Mouse (Mus musculus): ENCODE results near the gene 9930111J21Rik2.
"Not testable (repeated sequence)": the region's sequence is repeated elsewhere in the genome, so short reads cannot be mapped to it uniquely, and the experiment has no call there.

The 9930111J21Rik2 gene

DNA sequence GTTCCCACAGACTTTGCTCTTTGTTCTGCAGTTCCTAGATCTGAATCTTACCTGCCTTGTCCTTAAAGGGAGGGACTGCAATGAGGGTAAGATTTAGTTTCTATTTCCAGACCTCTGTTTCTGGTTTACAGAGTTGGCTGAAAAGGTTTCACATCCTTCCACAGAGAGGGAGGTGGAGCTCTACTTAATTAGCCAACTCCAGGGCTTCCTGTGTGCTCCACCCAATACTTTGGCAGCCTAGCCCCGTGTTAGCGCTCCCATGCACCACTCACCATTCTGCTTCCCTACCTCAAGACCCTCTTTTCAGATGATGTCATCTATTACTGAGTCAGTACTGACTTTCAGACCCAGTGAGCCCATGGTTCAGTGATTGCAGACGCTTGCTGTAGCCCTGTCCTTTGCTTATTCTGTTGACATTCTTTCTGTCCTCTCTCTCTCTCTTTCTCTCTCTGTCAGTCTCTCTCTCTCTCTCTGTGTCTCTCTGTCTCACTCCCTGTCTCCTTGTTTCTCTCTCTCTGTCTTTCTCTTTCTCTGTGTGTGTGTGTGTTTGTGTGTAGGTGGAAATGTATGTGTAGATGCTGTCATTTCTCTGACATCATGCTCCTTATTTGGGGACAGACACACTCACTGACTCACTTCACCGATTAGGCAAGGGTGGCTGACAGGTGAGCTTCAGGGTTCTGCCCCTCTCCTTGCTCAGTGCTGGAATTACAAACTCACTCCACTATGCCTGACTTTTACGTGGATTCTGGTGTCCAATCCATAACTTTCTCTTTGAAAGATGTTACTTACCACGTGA, at the start of gene 9930111J21Rik2:
Gene 9930111J21Rik2 (minus strand): TSS at position 150 of the 799 bp plus-strand sequence.
- DNase-seq: not testable (repeated sequence)

GRCm38 (mm10) chr11:49100409-49100808, 49.4 kb upstream of the 9930111J21Rik2 start:
- DNase-seq: no peak

DNA sequence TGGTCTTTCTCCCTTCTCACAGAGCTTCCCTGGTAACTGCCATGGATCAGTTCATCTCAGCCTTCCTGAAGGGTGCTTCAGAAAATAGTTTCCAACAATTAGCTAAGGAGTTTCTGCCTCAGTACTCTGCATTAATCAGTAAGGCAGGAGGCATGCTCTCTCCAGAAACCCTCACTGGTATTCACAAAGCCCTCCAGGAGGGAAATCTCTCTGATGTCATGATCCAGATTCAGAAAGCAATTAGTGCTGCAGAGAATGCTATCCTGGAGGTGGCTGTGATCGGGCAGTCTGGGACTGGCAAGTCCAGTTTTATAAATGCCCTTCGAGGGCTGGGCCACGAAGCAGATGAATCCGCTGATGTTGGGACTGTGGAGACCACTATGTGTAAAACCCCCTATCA, 44.3 kb upstream of the 9930111J21Rik2 start:
- DNase-seq: no peak

- no peak for DNase-seq
These were observed 43.0 kb upstream of the 9930111J21Rik2 start for GRCm38 (mm10) chr11:49093861-49094660.

DNA sequence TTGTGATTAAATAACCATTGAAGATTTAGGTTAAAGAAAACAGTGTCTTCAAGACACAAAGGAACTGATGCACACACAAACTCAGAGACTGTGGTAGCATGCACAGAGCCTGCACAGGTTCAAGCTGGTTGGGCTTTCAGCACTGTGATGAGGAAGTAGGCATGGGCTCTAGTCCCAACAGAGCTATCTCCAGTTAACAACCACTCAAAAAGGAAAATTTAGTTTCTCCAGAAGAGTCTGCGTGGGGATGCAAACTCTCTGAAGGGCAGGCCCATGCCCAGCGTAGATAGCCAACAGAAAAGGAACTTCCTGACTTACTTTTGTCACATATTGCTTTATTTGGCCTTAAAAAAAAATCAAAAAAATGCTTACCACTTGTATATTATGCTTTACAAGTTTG, 41.7 kb upstream of the 9930111J21Rik2 start:
- no peak for DNase-seq

DNA sequence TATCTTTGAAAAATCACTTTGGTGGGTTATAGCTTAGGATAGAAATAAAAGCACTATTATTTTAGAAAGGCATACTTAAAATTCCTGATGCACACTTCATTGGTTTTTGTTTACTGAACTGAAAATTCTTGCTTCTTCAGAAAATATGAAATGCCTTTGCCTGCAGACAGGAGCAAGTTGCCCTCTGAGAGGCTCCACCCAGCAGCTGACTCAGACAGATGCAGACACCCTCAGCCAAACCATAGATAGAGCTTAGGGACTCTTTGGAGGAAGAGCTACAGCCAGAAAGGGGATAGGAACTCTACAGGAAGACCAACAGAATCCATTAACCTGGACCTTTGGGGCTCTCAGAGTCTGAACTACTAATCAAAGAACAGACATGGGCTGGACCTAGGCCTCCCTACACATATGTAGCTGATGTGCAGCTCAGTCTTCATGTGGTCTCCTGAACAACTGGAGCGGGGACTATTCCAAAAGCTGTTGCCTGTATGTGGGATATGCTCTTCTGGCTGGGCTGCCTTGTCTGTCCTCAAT, 41.1 kb upstream of the 9930111J21Rik2 start:
- no peak for DNase-seq

GRCm38 (mm10) chr11:49091171-49091570, 40.1 kb upstream of the 9930111J21Rik2 start:
- DNase-seq: no peak

- no peak for DNase-seq
These were observed 39.5 kb upstream of the 9930111J21Rik2 start for GRCm38 (mm10) chr11:49090551-49090950.

- DNase-seq: no peak
These were observed 38.9 kb upstream of the 9930111J21Rik2 start for GRCm38 (mm10) chr11:49089735-49090507.

DNA sequence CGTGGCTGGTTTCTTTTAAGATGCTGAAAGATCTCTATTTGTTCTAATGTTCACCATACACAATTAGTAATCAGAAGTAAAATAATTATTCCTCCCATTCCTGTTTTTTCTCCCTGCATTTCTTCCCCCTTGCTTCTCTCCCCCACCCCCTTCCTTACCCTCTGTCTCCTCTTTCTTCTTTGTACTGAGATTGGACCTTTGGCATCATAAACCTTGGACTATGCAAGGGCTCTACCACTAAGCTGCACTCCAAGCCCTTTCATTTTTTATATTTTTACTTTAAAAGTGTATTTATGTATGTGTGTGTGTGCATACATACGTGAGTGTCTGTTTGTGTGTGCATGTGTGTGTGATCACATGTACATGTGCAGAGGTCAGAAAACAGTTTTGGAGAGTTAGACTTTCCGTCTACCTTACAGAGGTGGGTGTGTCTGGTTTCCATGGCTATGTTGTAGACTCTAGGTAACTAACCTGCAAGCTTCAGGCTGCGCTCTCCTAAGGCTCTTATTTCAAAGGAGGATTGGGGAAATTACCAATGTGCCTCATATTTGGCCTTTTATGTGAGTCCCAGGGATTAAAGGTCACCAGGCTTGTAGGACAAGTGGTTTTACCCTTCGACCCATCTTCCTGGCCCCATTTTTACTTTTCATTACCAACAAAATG, 38.1 kb upstream of the 9930111J21Rik2 start:
- no peak for DNase-seq

DNA sequence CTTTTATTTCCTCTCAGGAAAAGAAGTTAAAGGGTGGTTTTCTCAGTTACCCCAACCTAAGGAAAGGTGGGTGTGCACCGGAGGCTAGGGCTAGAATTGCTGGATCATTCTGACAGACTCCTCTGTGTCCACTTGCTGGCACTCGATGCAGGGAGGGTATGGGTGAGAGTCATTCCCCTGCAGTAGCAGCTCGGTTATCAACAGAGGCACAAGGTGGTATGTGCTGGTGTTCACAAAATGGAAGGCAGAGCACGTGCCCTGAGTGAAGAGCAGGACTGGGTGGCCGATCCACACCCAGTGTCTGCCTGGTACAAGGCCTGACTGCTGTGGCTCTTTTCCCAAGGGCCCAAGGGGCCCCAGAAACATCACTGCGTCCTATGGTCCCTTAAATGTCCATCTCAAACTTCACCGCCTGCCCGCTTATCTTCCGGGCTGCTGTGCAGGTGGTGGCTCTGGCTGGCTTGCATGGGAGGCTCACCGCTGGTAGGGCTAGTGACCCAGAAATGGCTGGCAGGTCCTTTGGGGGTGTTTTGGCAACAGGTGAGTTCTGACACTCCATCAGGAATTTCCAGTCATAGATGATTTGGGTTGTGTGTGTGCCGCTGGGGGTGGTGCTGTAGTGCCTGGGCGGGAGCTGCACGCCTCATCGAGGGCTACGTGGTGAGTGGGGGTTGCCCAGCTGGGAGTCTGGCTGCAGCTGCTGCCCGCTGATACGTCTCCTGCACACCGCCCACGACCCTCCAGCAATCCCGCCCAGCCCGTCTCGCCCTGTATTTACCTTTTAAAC, 37.0 kb upstream of the 9930111J21Rik2 start:
- peak; percentile 35 for DNase-seq

DNA sequence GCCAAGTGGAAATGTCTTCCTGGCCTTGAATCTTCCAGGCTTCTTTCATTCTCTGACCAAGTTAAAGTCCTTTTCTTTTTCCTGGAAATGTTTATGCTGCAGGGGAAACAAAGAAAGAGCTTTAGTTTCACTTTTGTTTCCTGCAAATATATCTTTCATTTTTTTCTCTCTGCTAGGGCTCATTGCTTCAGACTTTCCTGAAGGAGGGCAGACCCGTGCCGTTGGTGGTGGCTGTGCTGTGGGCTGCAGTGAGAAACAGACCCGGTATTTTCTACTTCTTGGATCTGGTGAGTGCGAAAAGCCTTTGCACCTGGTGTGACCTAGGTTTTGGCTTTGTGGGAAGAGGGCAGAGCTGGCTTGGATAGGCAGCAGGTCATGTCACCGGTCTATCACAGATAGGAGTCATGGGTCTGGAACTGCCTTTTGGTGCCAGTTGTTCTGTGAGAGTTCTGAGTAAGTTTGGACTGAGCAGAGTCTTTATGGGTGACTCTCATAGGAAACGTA, 35.9 kb upstream of the 9930111J21Rik2 start:
- DNase-seq: no peak

- DNase-seq: no peak
These were observed 33.8 kb upstream of the 9930111J21Rik2 start for GRCm38 (mm10) chr11:49084875-49085274.

- no peak for DNase-seq
These were observed 33.3 kb upstream of the 9930111J21Rik2 start for GRCm38 (mm10) chr11:49084385-49084784.

DNA sequence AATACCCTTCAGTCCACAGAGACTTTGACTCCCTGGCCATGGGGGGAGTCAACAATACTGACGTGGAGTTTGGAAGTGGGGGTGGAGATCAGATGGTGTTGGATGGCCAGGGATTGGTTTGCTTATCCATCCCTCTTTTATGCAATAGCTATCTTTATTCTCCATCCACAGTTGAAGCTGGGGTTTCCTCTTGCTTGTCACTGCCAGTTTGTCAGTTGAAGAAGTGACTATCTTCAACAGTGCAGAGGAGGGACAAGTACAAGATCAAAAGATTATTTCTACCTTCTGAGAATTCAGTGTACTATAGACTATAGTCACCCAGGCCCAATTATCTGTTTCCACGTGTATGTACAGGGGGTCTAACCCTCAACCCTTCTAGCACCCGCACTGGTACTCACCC, 32.8 kb upstream of the 9930111J21Rik2 start:
- DNase-seq: no peak

DNA sequence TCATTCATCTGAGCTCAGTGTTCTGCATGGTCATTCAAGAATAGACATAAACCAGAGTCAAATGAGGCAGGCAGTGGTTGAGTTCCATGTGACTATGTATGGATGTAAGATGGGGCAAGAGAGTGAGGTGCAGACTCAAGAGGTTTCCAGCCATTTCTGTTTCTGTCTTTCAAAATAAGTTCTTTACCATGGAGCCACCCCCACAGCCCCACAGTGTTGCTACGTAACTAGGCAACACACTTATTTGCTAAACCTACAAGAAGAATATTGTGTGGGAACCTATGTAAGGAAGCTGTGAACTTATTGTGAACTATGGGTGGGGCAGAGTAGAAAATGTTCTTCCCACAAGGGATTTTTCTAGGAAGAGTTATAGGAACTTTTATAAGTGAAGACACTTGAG, 32.1 kb upstream of the 9930111J21Rik2 start:
- DNase-seq: no peak

- DNase-seq: no peak
These were observed 30.8 kb upstream of the 9930111J21Rik2 start for GRCm38 (mm10) chr11:49081886-49082285.

DNA sequence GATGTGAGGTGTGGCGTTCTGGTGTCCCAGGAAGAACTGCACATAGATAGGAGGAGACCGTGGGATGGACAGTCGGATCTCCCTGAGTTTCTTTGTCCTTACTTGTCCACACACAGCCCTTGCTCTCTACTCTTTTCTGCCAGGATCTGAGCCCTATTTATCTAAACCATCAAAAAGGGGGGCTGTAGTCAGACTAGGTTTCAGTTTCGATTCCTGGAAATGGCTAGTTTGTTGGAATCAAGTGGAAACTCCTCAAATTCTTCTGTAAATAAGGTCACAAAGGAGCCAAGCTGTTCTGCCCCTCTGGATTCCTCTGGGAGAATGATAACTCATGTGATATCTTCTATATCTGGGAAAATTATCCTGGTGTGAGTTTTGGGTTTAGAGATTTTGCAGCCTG, 30.3 kb upstream of the 9930111J21Rik2 start:
- DNase-seq: no peak

DNA sequence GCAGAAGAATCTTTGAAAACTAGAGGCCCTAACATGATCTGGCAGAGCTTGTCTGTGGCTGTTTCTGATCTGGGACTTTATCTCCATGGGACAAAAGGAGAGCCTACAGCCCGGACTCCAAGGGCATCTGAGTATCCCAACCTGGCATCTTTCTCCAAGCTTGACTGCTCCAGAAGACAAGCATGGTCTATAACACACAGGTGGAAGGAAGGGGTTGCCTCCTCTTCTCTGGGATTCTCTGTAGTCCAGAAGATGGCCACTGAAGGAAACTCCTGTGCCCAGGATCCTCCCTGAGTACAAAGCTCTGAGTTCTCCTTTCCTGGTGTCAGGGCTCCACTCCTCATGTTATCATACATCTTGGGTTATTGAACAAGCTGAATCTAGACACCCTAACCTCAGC, 29.6 kb upstream of the 9930111J21Rik2 start:
- DNase-seq: no peak

- DNase-seq: no peak
These were observed 27.7 kb upstream of the 9930111J21Rik2 start for GRCm38 (mm10) chr11:49078719-49079118.

DNA sequence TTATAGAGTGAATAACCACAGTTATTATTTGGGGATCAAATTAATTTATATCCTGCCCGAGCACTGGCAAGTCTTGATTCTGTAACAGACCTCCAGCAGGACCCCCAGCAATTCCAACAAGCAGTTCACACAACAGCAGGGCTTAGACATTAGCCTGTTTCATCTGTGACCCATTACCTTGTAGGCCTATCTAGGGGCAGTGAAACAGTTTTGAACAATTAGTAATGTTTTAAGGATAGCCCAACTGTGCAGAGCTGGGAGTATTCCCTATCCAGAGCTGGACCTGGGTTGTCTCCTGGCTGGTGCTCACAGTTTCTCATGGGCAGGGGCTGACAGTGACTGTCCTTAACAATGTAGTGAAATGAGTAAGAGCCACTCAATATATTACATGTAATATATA, 26.0 kb upstream of the 9930111J21Rik2 start:
- no peak for DNase-seq

Measured in lung, postnatal 14 days (tissue).